Mouse (Mus musculus) hindbrain, embryonic 10.5 days (tissue): ENCODE measurements around the gene Spsb2. TPM values are rescaled to one million over a fixed set of nuclear protein-coding genes. Genes with fewer than 3 reads are reported as not detected.
"Not testable (repeated sequence)": the region's sequence is repeated elsewhere in the genome, so short reads cannot be mapped to it uniquely, and the experiment has no call there.

Experiments
- DNase-seq: peaks from one replicate; pipeline ENCODE4 v3.0.0-alpha.2; 2017; ENCODE audit warnings: low spot score
- H3K27ac ChIP-seq: fragments of 300-500 bp; sonication (generic); 2 replicates; pipeline ENCODE4 v1.5.1; 2016; ENCODE audit warnings: mild to moderate bottlenecking, moderate library complexity
- H3K27me3 ChIP-seq: fragments of 300-500 bp; sonication (generic); 2 replicates; pipeline ENCODE4 v1.6.1; 2016; ENCODE audit warnings: mild to moderate bottlenecking; ENCODE audit not compliant: poor library complexity, insufficient read depth, severe bottlenecking
- H3K36me3 ChIP-seq: fragments of 300-500 bp; sonication (generic); 2 replicates; pipeline ENCODE4 v1.6.1; 2016; ENCODE audit warnings: mild to moderate bottlenecking, moderate library complexity
- H3K4me1 ChIP-seq: fragments of 300-500 bp; sonication (generic); replicated peaks from 2 replicates; pipeline ENCODE4 v1.6.1; 2016; ENCODE audit warnings: mild to moderate bottlenecking
- H3K4me3 ChIP-seq: fragments of 300-500 bp; sonication (generic); 2 replicates; pipeline ENCODE4 v1.5.1; 2016; ENCODE audit warnings: mild to moderate bottlenecking, moderate library complexity
- H3K9me3 ChIP-seq: fragments of 300-500 bp; sonication (generic); 2 replicates; pipeline ENCODE4 v1.6.1; 2016; ENCODE audit warnings: mild to moderate bottlenecking, moderate library complexity
- whole genome bisulfite sequencing: fragments of 180-500 bp; shearing (Covaris S2); methylation state at CpG from one replicate; pipeline ENCODE4 v1.1.7; 2016; 5-methylcytosine and 5-hydroxymethylcytosine counted together
- polyA plus RNA-seq: library from polyadenylated mRNA; unstranded; fragments of >200 nt; fragmentation: Nextera tagmentation; extraction: Ambion mirVana; gene quantifications from 2 replicates; pipeline ENCODE4 v1.2.1, GENCODE M21; 2016

Gene Spsb2
- polyA plus RNA-seq, 1 experiment from 2014 or later: 8.7 TPM

DNA sequence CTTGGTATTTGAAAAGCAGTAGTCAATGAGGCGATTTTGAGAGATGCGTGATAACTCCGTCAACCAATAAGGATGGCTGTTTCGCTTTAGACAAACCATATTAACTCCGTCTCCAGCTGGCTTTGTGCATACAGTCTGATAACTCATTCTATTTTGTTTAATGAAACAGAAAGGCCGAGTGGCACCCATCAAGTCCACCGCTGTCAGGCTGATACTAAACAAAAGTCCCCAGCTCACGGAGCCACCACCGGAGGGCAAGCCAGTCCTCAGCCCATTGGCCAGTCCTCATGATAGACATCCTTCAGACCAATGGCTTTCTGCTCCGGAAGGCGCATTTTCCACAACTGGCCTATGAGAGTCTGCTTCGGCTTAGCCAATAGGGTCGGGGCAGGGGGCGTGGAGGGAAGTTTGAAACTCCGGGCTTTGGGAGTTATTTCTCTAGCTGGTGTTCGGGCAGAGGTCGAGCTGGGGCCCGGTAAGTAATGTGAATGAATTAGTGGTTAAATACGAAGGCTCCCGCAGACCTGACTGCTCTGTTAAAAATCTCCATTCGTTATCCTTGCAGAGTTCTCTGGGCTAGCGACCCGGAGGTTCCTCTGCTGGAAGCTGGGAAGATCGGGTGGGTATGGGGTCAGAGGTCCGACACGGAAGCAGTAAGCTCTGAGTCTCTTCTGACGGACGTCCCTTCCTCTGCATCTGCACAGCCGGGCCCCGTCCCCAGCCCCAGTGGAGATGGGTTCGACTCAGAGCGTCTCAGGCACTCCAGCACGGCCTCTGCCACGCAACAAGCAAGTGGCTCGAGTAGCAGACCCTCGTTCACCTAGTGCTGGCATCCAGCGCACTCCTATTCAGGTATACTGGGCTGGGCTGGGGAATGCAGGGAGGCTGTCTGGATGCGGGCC, 21.6 kb downstream of the Spsb2 start:
- H3K4me3 ChIP-seq: peak overlapping the region; percentile 71
- H3K36me3 ChIP-seq: peaks cover 63% of the 10 kb centered on the region
- WGBS: under 1% methylated on average over 38 of the region's 38 CpGs
- H3K27me3 ChIP-seq: no peaks in the 10 kb centered on the region
- peak; percentile 93 for DNase-seq
- peak overlapping the region; percentile 92 for H3K27ac ChIP-seq
- no peaks in the 10 kb centered on the region for H3K9me3 ChIP-seq
- peaks cover 47% of the 10 kb centered on the region for H3K4me1 ChIP-seq

DNA sequence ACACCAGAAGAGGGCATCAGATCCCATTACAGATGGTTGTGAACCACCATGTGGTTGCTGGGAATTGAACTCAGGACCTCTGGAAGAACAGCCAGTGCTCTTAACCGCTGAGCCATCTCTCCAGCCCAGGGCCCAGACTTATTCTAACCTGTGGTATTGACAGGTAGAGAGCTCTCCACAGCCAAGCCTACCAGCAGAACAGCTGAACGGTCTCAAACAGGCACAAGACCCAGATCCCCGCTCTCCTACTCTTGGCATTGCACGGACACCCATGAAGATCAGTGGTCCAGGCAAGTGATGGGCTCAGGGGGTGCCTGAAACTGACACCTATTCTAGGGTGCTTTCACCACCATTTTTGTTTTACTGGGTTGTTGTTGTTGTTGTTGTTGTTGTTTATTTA, 22.7 kb downstream of the Spsb2 start:
- peak overlapping the region; percentile 71 for H3K4me3 ChIP-seq
- H3K27ac ChIP-seq, H3K9me3 ChIP-seq, DNase-seq, H3K27me3 ChIP-seq: not testable (repeated sequence)
- peaks cover 58% of the 10 kb centered on the region for H3K36me3 ChIP-seq
- 98% methylated on average over 4 of the region's 4 CpGs for WGBS
- H3K4me1 ChIP-seq: peaks cover 56% of the 10 kb centered on the region

DNA sequence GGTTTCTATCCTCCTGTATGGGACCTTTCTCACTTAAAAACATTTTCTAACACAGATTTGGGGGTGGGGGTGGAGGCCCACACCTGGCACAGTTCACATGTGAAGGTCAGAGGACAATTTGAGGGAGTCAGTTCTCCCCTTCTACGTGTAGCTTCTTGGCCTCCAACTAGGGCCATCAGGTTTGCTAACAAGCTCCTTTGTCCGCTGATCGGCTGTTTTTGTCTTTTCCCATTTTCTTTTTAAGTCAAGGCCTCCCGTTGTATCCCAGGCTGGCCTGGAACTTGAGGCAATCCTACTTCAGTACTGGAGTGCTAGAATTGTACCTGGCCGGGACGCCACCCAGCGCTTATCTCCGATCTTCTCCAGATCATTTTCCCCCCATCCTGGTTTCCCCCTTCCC, 23.2 kb downstream of the Spsb2 start:
- Histone ChIP-seq H3K36me3 (peaks cover 54% of the 10 kb centered on the region), H3K27me3 (no peaks in the 10 kb centered on the region), H3K4me1 (peaks cover 56% of the 10 kb centered on the region), H3K9me3 (no peaks in the 10 kb centered on the region), H3K27ac (no peak overlapping the region), H3K4me3 (no peak overlapping the region)
- 97% methylated on average over 8 of the region's 8 CpGs for WGBS
- DNase-seq: no peak

DNA sequence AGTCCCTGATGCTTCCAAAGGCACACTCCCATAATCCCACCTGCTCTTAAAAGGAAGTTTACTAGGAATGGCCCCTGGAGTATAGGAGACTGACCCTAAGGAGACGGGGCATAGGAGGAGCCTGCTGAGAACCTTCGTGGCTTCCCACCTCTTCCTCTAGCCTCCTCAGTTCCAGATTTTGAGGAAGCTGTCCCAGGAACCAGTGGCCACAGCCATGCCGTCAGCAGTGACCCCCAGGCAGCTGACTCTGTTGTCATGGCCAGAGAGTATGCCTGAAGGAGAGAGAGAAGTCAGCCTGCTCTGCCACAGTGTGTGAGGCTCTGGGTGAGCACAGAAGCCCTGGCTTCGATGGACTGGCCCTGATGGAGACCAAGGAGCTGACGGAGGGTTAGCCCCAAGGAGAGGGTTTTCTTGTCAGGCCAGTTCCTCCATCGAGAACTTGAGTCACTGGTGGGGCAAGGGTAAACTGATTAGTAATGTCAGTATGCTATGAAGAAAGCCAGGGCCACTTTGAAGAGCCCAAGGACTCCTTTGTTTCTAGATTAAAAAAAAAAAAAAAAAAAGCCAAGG, 26.1 kb downstream of the Spsb2 start:
- H3K4me1 ChIP-seq: peaks cover 62% of the 10 kb centered on the region
- 84% methylated on average over 6 of the region's 6 CpGs for WGBS
- DNase-seq: no peak

DNA sequence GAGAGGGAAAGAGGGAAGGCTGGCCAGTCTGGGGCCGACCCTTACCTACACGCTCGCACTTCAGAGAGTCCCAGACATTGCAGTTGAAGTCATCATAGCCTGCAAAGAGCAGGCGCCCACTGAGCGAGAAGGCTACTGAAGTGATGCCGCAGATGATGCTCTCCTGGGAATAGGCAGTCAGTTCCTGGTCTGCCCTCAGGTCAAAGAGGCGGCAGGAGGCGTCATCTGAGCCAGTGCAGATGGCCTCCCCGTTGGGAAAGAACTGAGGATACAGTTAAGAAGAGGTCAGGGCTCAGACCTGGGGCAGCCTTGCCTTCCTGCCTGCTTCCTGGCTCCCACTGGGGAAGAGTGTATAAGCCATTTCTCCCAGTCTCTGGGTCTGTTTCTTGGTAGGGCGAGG, 27.1 kb downstream of the Spsb2 start:
- 0 out of 2 replicates have a peak overlapping the region, but pooled peaks have one; percentile 11 for H3K4me3 ChIP-seq
- H3K9me3 ChIP-seq: no peaks in the 10 kb centered on the region
- 0 out of 2 replicates have a peak, but pooled peaks cover 9% of the 10 kb centered on the region for H3K27me3 ChIP-seq
- H3K36me3 ChIP-seq: peaks cover 46% of the 10 kb centered on the region
- WGBS: 52% methylated on average over 10 of the region's 10 CpGs
- peak; percentile 41 for DNase-seq
- peak overlapping the region; percentile 50 for H3K27ac ChIP-seq
- peaks cover 68% of the 10 kb centered on the region for H3K4me1 ChIP-seq

More for the DNA sequence above, 26.1 kb downstream of the Spsb2 start:
- Histone ChIP-seq H3K4me3 (no peak overlapping the region), H3K9me3 (no peaks in the 10 kb centered on the region), H3K27ac (0 out of 2 replicates have a peak overlapping the region, but pooled peaks have one; percentile 45), H3K27me3 (0 out of 2 replicates have a peak, but pooled peaks cover 8% of the 10 kb centered on the region), H3K36me3 (peaks cover 46% of the 10 kb centered on the region)

DNA sequence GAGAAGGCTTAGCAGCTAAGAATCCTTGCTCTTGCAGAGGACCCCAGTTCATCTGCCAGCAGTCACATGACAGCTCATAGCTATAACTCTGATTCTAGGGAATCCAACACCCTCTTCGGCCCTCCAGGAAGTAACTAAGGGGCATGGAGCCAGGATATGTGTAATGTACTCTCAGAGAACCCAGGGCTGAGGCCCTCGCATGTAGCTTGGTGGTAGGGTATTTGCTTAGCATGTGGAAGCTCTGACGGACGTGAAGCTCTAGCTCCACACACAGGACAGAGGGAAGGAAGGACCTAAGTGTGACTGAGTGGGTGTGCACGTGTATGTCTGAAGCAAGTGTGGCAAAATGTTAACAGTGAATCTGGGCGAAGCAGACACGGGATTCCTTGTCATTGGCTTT, 27.9 kb downstream of the Spsb2 start:
- 83% methylated on average over 7 of the region's 7 CpGs for WGBS
- H3K4me1 ChIP-seq: peaks cover 63% of the 10 kb centered on the region

DNA sequence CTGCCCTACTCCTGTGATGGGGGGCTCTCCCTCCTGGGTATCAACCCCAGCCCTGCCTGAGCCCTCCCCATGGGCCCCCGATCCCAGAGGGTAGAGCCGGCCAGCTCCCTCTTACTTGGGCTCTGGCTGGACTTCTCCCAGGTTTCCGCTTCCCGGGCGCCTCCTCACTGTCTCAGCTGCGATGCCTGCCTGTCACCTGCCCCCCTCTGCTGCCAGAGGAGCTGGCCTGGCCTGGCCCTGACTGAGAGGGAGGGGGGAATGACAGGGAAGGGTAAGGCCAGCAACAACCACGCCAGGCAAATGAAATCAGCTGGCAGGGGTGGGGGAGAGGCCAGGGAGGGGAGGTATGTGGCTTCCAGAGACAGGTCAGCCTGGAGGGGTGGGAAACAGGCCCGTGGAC, 31.3 kb downstream of the Spsb2 start:
- Histone ChIP-seq H3K4me3 (peak overlapping the region; percentile 23; the same call in 1 of the 2 replicates), H3K27ac (peak overlapping the region; percentile 64), H3K4me1 (peaks cover 40% of the 10 kb centered on the region), H3K9me3 (no peaks in the 10 kb centered on the region), H3K27me3 (0 out of 2 replicates have a peak, but pooled peaks cover 11% of the 10 kb centered on the region), H3K36me3 (peaks cover 22% of the 10 kb centered on the region)
- 15% methylated on average over 8 of the region's 8 CpGs for WGBS
- no peak for DNase-seq

More for the DNA sequence above, 27.9 kb downstream of the Spsb2 start:
- Histone ChIP-seq H3K4me3 (no peak overlapping the region), H3K27ac (no peak overlapping the region), H3K36me3 (peaks cover 46% of the 10 kb centered on the region), H3K9me3 (no peaks in the 10 kb centered on the region), H3K27me3 (0 out of 2 replicates have a peak, but pooled peaks cover 11% of the 10 kb centered on the region)
- DNase-seq: no peak

DNA sequence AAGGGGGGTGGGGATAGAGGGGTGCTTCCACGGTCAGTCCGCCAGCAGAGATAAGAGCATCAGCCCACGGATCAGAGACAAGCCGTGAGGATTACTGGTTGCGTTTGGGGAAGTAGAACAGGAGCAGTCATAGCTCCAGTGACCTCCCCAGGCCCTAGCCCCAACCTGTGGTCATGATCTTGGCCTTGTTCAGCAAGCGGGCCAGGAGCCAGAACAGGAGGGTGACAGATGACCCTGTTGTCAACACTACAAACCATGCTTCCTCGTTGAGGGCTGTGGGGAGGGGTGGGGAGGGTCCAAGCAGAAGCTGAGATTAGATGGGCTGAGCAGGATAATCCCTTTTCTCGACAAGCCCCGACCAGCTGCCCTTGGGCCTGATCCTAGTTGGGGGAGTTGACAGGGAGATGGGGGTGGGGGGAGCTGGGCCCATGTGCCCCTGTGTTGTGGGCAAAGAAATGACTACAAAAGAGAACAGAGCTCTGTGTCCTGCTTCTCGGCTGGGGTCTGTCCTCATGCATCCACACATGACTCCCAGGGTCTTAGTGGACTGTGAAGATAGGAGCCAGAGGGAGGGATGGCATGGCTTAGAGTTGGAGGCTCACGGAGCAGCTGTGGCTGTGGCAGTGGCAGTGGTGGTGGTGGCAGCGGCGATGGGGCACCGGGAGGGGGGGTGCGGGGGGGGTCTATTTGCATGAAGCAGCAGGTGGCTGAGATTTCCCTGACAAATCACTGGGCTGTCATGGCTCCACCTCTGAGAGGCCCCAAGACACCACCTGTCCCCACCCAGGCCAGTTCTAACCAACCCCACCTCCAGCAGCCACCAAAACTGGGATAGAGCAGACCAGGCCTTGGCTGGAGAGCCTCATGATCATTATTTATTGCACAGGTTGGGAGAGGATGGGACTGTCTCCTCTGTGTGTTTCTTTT, 32.0 kb downstream of the Spsb2 start, which contains the start of gene Gnb3:
Gene Gnb3 (minus strand): TSS at position 35 of the 927 bp plus-strand sequence.
- H3K27ac ChIP-seq: peak within 1 kb of the TSS; percentile 64
- 39% methylated on average over 15 of the region's 15 CpGs for WGBS
- no peaks in the 10 kb centered on the region for H3K9me3 ChIP-seq
- H3K36me3 ChIP-seq: peaks cover 22% of the 10 kb centered on the region
- 0 out of 2 replicates have a peak, but pooled peaks cover 11% of the 10 kb centered on the region for H3K27me3 ChIP-seq
- DNase-seq: no peak
- peak within 1 kb of the TSS; percentile 23; the same call in 1 of the 2 replicates for H3K4me3 ChIP-seq
- peaks cover 33% of the 10 kb centered on the region for H3K4me1 ChIP-seq

DNA sequence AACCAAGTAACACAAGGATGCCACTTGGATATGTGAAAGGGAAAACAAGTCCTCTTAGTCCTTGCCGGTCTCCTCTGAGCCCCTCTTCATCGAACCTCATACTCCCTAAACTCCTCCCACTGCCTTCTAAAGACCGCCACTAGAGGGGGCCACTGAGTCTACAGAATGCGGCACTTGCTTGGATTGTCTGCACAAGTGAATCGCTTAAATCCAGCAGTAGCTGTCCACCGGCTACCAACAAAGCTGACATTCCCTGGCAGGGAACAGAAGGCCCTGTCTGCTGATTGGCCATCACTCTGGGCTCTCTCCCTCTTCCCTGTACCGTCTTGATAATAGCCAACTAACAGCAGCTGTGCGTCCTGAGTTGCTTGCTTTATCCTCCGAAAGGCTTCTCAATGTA, 38.8 kb downstream of the Spsb2 start:
- WGBS: 9% methylated on average over 9 of the region's 9 CpGs
- no peaks in the 10 kb centered on the region for H3K9me3 ChIP-seq
- peaks cover 10% of the 10 kb centered on the region for H3K4me1 ChIP-seq
- DNase-seq: peak; percentile 97
- peak overlapping the region; percentile 60; the same call in 1 of the 2 replicates for H3K27ac ChIP-seq
- peaks cover 27% of the 10 kb centered on the region for H3K36me3 ChIP-seq
- no peak overlapping the region for H3K4me3 ChIP-seq
- peaks cover 7% of the 10 kb centered on the region; the same call in 1 of the 2 replicates for H3K27me3 ChIP-seq

DNA sequence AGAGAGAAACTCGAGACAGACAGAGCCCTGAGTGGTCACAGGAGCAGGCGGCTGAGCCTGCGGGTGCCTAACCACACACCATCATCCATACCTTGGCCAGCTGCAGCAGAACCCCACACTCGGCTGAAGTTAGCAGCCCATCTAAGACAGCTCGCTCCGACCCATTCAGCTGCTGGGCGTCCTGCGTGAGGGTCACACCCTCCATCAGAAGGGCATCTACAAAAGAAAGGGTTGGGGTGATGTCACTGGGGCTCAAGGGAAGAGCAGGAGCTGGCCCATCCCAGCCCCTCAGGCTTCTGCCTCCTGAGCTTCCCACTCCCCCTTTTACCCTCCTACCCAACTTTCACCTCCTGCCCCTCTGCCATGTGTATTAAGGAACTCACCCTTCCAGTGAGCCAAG, 42.1 kb downstream of the Spsb2 start:
- peaks cover 28% of the 10 kb centered on the region for H3K36me3 ChIP-seq
- H3K27ac ChIP-seq: no peak overlapping the region

DNA sequence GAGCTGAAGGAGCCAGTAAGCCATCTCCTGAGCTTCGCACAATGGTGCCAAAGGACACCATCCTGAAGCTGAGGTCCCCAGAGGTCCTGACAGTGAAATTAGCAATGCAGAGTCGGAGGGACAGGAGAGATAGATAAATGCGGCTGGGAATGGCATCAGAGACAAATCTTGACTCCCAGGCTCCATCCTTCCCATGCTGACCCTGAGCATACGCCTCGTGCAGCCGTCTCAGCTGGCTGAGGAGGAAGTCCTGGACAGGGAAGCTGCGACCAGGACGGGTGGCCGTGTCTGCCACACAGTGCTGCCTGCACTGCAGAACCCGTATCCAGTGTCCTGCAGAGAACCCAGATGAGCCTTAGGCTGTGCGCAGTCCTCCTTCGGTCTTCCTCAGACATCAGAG, 46.2 kb downstream of the Spsb2 start:
- Histone ChIP-seq H3K4me3 (no peak overlapping the region), H3K27me3 (peaks cover 29% of the 10 kb centered on the region), H3K27ac (peak overlapping the region; percentile 45; the same call in 1 of the 2 replicates), H3K36me3 (peaks cover 22% of the 10 kb centered on the region), H3K4me1 (peaks cover 49% of the 10 kb centered on the region), H3K9me3 (no peaks in the 10 kb centered on the region)
- no peak for DNase-seq
- WGBS: 74% methylated on average over 12 of the region's 12 CpGs

More for the DNA sequence above, 42.1 kb downstream of the Spsb2 start:
- Histone ChIP-seq H3K4me3 (no peak overlapping the region), H3K9me3 (no peaks in the 10 kb centered on the region), H3K4me1 (peaks cover 17% of the 10 kb centered on the region), H3K27me3 (peaks cover 13% of the 10 kb centered on the region; the same call in 1 of the 2 replicates)
- no peak for DNase-seq
- 44% methylated on average over 8 of the region's 8 CpGs for WGBS

DNA sequence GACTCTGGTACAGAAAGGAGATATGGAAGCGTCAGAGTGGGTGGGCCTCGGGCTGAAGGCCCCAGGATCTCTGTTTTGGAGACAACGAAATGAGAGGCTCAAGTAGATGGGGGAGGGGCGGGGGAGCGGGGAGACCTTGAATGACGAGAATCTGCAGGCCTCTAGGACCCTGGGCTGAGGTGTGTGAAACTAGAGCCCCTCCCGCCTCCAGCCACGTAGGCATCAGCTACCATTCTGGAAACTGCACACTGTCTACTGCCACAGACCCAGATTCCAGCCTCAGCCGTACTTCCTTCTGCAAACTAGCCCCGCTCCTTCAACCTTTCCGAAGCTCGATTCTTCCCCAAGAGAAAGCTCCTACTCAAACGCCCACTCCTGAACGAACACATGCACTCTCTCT, 47.9 kb downstream of the Spsb2 start:
- 8% methylated on average over 14 of the region's 14 CpGs for WGBS
- peaks cover 18% of the 10 kb centered on the region for H3K36me3 ChIP-seq
- no peaks in the 10 kb centered on the region for H3K9me3 ChIP-seq
- peaks cover 31% of the 10 kb centered on the region for H3K27me3 ChIP-seq
- peak; percentile 71 for DNase-seq
- peaks cover 61% of the 10 kb centered on the region for H3K4me1 ChIP-seq
- peak overlapping the region; percentile 86 for H3K4me3 ChIP-seq
- peak overlapping the region; percentile 97 for H3K27ac ChIP-seq
